Mouse (Mus musculus): Measurements from ENCODE around the gene Rbm28. TPM values are rescaled to one million over a fixed set of nuclear protein-coding genes. Genes with fewer than 3 reads are reported as not detected.

Rbm28 gene
- polyA plus RNA-seq, 1 experiment from 2014 or later = 8.5 TPM

DNA sequence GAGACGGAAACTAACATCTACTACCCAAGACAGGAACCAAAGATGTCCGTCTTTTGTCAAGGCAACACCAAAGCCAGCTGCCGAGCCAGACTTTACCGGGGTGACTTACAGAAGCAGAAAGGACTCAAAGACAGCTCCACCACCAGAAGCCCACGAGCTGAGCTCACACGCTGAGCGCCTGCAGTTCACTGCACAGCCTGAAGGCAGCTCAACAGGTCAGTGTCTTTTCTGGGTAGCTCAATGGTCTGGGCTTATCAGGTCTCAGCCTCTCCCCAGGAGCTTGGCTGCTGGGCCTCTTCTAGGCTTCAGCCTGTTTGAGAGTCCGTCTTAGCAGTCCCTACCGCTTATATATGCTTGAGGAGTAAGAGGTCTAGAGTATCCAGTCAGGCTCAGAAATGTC lies 31.7 kb downstream of the Rbm28 start:
- no peaks in the 10 kb centered on the region for H3K9me3 ChIP-seq (replicated peaks)
- H3K27me3 ChIP-seq = no peaks in the 10 kb centered on the region
- 82% methylated on average over 9 of the region's 9 CpGs for WGBS (ENCODE audit: insufficient replicate concordance)
- no peak overlapping the region for H3K4me3 ChIP-seq (replicated peaks)
- no peak overlapping the region for H3K9ac ChIP-seq
- no peaks in the 10 kb centered on the region for H3K4me1 ChIP-seq (replicated peaks)
- H3K4me2 ChIP-seq = no peak overlapping the region
- no peak overlapping the region for H3K27ac ChIP-seq (replicated peaks)
- no peak for ATAC-seq (ENCODE audit: insufficient read depth)
- H3K36me3 ChIP-seq (replicated peaks) = peaks cover 65% of the 10 kb centered on the region

DNA sequence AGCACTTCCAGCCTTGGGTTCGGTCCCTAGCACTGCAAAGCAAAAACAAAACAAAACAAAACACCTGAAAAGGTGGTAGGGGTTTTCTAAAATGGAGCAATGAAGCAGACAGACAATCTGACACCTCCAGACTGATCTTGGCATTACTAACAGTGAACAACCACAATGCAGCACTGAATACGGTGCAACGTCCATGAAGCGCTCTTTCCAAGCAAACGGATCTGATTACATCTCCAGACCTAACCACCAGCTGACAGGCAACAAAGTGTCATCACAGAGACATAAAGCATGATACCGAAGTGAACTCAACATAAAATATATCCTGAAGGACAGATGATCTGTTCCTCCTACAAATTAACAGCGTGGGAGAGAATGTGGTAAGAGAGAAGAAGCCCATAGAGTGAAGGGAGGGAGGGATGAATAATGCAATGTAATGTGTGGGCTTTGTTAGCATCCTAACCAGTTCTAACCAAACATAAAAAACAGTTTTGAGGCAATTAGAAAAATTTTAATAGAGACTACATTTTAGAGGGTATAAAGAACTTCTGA lies 37.9 kb downstream of the Rbm28 start:
- 85% methylated on average over 7 of the region's 7 CpGs for WGBS (ENCODE audit: insufficient replicate concordance)
- no peak for ATAC-seq (ENCODE audit: insufficient read depth)
- Histone ChIP-seq H3K36me3 (replicated peaks) (peaks cover 59% of the 10 kb centered on the region), H3K4me3 (replicated peaks) (no peak overlapping the region), H3K9me3 (replicated peaks) (no peaks in the 10 kb centered on the region), H3K9ac (no peak overlapping the region), H3K27me3 (no peaks in the 10 kb centered on the region), H3K4me2 (no peak overlapping the region), H3K27ac (replicated peaks) (no peak overlapping the region), H3K4me1 (replicated peaks) (no peaks in the 10 kb centered on the region)

DNA sequence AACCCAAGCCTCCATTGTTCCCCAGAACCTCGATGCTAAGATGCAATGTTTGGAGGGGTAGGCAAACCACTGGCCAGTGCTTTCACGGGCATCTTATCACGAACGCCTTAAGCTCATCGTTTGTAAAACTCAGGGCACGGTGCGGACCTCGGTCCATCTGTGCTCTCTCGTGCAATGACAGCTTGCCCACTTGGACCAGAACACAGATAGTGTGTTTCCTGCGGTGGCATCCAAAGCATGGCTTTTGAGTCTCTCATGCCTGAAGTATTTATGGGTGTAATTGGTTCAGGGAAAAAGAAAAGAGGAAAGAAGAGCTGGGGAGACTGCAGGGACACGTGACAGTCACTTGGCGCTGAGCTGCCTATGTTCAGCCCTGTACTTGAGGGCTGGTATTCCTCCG lies 44.8 kb downstream of the Rbm28 start:
- no peak for ATAC-seq (ENCODE audit: insufficient read depth)
- no peak overlapping the region for H3K4me3 ChIP-seq (replicated peaks)
- WGBS (ENCODE audit: insufficient replicate concordance) = 69% methylated on average over 13 of the region's 13 CpGs

DNA sequence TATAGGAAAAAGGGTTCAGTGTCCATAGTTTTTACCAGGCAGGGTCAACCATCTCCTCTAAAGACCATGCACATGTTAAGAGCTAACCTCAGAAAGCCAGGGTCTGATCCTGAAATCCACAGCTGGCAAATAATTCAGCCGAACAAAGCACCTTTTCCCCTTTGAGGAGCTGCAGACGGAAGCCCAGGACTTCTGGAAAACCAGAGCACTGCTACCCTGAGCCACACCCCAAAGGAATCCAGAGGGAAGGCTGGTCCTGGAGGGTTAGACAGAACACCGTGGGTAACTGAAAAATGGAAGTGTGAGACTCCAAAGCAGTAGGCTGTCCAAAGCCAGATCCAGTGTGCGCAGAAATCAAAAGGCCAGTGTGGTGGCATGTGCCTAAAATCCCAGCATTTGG lies 45.8 kb downstream of the Rbm28 start:
- 60% methylated on average over 4 of the region's 4 CpGs for WGBS (ENCODE audit: insufficient replicate concordance)
- no peak overlapping the region for H3K9ac ChIP-seq
- no peak overlapping the region for H3K27ac ChIP-seq (replicated peaks)
- no peaks in the 10 kb centered on the region for H3K4me1 ChIP-seq (replicated peaks)
- H3K9me3 ChIP-seq (replicated peaks) = no peaks in the 10 kb centered on the region
- no peaks in the 10 kb centered on the region for H3K27me3 ChIP-seq
- H3K4me2 ChIP-seq = no peak overlapping the region
- H3K36me3 ChIP-seq (replicated peaks) = no peaks in the 10 kb centered on the region; the same call in 1 of the 2 replicates
- no peak for ATAC-seq (ENCODE audit: insufficient read depth)
- H3K4me3 ChIP-seq (replicated peaks) = no peak overlapping the region

More for the DNA sequence above, 44.8 kb downstream of the Rbm28 start:
- Histone ChIP-seq H3K27me3 (no peaks in the 10 kb centered on the region), H3K9me3 (replicated peaks) (no peaks in the 10 kb centered on the region), H3K36me3 (replicated peaks) (peaks cover 8% of the 10 kb centered on the region; the same call in 1 of the 2 replicates), H3K4me2 (no peak overlapping the region), H3K27ac (replicated peaks) (no peak overlapping the region), H3K4me1 (replicated peaks) (no peaks in the 10 kb centered on the region), H3K9ac (no peak overlapping the region)

DNA sequence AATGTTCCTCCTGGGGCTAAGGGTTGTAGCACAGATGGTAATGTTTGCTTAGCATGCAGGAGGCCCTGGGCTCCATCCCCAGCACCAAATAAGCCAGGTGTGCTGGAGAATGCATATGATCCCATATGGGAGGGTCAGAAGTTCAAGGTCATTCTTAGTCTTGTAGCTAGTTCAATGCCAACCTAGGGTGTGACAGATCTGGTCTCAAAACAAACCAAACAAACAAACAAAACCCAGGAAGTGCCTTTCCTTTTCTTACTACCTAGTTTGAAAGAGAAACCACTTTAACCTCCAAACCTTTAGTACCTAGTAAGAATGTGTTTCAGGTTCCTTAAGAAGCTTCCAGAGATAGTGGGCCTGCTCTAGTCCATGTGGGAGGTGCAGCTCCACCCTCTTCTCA lies 46.6 kb downstream of the Rbm28 start:
- H3K4me3 ChIP-seq (replicated peaks) = no peak overlapping the region
- no peak overlapping the region for H3K9ac ChIP-seq
- H3K9me3 ChIP-seq (replicated peaks) = no peaks in the 10 kb centered on the region
- H3K4me1 ChIP-seq (replicated peaks) = no peaks in the 10 kb centered on the region
- no peaks in the 10 kb centered on the region for H3K36me3 ChIP-seq (replicated peaks)
- no peak for ATAC-seq (ENCODE audit: insufficient read depth)
- H3K27me3 ChIP-seq = no peaks in the 10 kb centered on the region
- H3K27ac ChIP-seq (replicated peaks) = no peak overlapping the region
- no peak overlapping the region for H3K4me2 ChIP-seq

DNA sequence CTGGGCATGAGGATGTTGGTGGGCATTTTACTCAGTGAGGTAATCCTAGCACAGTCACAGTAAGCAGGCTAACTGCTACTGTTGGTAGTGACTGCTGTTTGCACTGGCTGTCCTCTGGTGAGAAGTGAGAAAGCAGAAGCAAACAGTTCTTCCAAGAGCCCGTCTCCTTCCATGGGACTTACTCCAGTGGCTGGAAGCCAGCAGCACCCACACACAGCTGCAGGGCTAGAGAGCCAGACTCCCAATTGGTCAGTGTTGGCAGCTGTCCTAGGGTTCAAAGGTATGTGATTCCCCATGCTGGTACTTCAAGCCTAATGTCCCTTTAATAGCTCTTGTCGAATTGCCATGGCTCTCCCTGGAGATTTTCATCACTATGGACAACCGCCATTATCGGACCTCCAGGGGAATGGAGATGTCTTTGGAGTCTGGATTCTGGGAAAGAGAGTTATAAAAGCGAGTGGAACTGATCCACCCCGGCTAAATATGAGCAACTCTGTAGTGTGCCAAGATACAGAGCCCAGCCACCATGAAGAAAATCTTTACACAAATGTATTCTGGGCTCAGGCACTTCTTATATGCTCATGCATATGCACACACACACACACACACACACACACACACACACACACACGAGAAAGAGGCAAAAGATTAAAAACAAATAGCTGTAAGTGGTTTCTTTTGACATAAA lies 47.2 kb downstream of the Rbm28 start:
- Histone ChIP-seq H3K27ac (replicated peaks) (no peak overlapping the region), H3K4me3 (replicated peaks) (no peak overlapping the region), H3K4me1 (replicated peaks) (no peaks in the 10 kb centered on the region), H3K4me2 (no peak overlapping the region), H3K27me3 (no peaks in the 10 kb centered on the region), H3K9ac (no peak overlapping the region), H3K36me3 (replicated peaks) (no peaks in the 10 kb centered on the region), H3K9me3 (replicated peaks) (no peaks in the 10 kb centered on the region)
- no peak for ATAC-seq (ENCODE audit: insufficient read depth)
- WGBS (ENCODE audit: insufficient replicate concordance) = 49% methylated on average over 7 of the region's 7 CpGs

DNA sequence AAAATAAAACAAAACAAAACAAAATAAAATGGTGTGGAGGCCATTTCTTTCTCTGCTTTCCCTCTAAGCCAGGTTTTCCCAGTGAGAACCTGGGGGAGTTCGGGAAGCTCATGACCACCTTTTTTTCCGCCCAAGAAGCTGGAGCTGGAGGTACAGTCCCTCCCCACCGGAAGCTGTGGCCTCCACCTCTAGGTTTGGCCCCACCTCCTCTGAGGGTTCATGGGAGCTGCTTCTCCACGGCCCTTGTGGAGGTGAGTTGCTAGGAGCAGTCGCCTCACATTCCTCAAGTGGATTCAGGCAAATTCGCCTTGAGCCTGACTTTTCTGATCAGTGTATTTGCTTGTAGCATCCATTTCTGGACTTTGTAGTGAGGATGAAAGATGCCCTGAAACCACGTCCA lies 49.0 kb downstream of the Rbm28 start:
- Histone ChIP-seq H3K36me3 (replicated peaks) (no peaks in the 10 kb centered on the region), H3K9ac (no peak overlapping the region), H3K9me3 (replicated peaks) (no peaks in the 10 kb centered on the region), H3K4me3 (replicated peaks) (no peak overlapping the region), H3K27ac (replicated peaks) (no peak overlapping the region), H3K4me1 (replicated peaks) (no peaks in the 10 kb centered on the region), H3K4me2 (no peak overlapping the region), H3K27me3 (no peaks in the 10 kb centered on the region)
- WGBS (ENCODE audit: insufficient replicate concordance) = 45% methylated on average over 7 of the region's 7 CpGs
- ATAC-seq (ENCODE audit: insufficient read depth) = no peak

DNA sequence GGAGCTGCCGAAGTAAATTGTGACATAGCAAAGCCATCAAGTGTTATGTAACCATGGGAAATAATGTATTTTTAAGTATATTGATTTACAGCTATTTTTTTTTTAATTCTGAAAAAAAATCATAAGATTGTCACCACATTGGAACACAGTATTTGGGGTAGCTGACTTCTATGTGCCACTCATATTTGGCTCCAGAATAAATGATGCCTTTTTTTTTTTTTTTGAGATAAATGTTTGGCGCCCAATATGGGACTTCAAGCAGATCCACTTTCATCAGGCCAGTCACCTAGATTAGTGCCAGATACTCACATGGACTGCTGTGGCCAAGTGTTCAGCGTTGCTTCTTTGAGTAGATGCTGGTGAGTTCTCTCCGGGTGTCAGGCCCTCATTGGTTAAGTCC lies 53.3 kb downstream of the Rbm28 start:
- WGBS (ENCODE audit: insufficient replicate concordance) = 73% methylated on average over 4 of the region's 4 CpGs
- Histone ChIP-seq H3K27ac (replicated peaks) (no peak overlapping the region), H3K4me1 (replicated peaks) (no peaks in the 10 kb centered on the region), H3K4me3 (replicated peaks) (no peak overlapping the region), H3K9me3 (replicated peaks) (no peaks in the 10 kb centered on the region), H3K36me3 (replicated peaks) (no peaks in the 10 kb centered on the region), H3K27me3 (no peaks in the 10 kb centered on the region), H3K9ac (no peak overlapping the region), H3K4me2 (no peak overlapping the region)
- ATAC-seq (ENCODE audit: insufficient read depth) = no peak

DNA sequence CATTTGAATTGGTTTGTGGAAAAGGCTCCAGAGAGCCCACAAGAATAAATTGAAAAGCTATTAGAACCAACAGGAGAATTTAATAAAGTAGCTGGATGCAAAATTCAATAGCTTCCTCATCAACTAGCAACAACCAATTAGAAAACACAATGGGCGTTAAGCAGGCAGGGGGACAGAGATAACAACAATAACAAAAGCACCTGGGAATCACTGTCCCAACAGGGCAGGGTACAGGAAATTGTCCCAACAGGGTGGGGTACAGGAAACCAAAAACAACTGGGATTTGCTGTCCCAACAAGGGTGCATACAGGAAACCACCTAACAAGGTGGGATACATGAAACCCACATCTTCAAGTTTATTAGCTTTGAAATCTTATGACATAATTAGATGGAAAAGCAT lies 56.4 kb downstream of the Rbm28 start:
- H3K4me3 ChIP-seq (replicated peaks) = no peak overlapping the region
- 50% methylated on average over 1 of the region's 1 CpGs for WGBS (ENCODE audit: insufficient replicate concordance)

DNA sequence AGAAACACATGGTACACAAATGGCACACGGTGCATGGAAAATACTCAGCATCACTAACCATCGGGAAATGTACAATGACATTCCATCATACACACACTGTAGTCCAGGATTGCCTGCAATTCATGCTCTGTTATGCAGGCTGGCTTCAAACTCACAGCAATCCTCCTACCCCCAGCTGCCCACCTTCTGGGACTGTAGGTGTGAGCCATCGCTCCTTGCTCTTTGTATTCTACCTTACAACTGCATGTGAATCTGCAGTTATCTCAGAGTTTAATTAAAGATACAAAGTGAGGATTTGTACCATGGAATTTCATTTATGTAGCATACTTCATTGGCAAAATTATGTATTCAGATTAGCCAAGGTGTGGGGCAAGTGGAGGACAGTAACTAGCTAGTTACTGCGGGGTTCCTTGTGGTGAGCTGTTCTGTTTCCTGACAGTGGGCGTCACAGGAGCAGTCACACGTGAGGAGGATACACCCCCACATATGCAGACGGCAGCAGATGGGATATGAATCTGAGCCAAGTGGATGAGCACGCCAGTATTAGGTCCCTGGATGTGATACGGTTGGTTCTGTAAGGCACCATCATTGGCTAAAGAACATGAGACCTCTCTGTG lies 63.5 kb downstream of the Rbm28 start:
- Histone ChIP-seq H3K9ac (no peak overlapping the region), H3K27me3 (no peaks in the 10 kb centered on the region), H3K9me3 (replicated peaks) (no peaks in the 10 kb centered on the region), H3K4me3 (replicated peaks) (no peak overlapping the region), H3K36me3 (replicated peaks) (no peaks in the 10 kb centered on the region), H3K4me2 (no peak overlapping the region), H3K4me1 (replicated peaks) (no peaks in the 10 kb centered on the region), H3K27ac (replicated peaks) (no peak overlapping the region)
- ATAC-seq (ENCODE audit: insufficient read depth) = no peak
- 65% methylated on average over 9 of the region's 9 CpGs for WGBS (ENCODE audit: insufficient replicate concordance)

More for the DNA sequence above, 56.4 kb downstream of the Rbm28 start:
- ATAC-seq (ENCODE audit: insufficient read depth) = no peak
- H3K9ac ChIP-seq = no peak overlapping the region
- H3K27me3 ChIP-seq = no peaks in the 10 kb centered on the region
- no peaks in the 10 kb centered on the region for H3K36me3 ChIP-seq (replicated peaks)
- H3K4me1 ChIP-seq (replicated peaks) = no peaks in the 10 kb centered on the region
- H3K9me3 ChIP-seq (replicated peaks) = no peaks in the 10 kb centered on the region
- H3K4me2 ChIP-seq = no peak overlapping the region
- H3K27ac ChIP-seq (replicated peaks) = no peak overlapping the region

DNA sequence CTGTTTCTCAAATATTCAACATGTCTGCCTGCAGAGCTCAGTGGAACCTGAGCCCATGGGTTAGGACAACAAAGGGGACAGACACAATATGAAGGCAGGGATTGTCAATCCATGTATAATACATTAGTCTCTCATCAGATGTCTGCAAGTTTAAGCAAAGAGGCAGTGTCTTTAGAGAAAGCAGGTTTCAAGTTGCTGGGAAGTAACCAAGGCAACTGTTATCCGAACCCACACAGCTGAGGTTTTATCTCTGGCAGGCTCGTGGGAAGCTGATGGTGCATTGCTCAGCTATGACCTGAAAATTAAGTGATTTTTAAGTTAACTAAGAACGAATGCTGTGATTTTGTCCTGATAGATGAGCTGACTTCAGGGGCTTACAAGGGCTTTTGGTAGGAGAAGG lies 64.4 kb downstream of the Rbm28 start:
- Histone ChIP-seq H3K9ac (no peak overlapping the region), H3K27ac (replicated peaks) (no peak overlapping the region), H3K27me3 (no peaks in the 10 kb centered on the region), H3K4me1 (replicated peaks) (no peaks in the 10 kb centered on the region), H3K4me3 (replicated peaks) (no peak overlapping the region), H3K4me2 (no peak overlapping the region), H3K36me3 (replicated peaks) (no peaks in the 10 kb centered on the region), H3K9me3 (replicated peaks) (no peaks in the 10 kb centered on the region)
- WGBS (ENCODE audit: insufficient replicate concordance) = 40% methylated on average over 3 of the region's 3 CpGs
- ATAC-seq (ENCODE audit: insufficient read depth) = no peak

Measured in liver, embryonic 15.5 days (tissue).